Mouse (Mus musculus): ENCODE results near the gene Gbp8.
"Not testable (repeated sequence)": the region's sequence is repeated elsewhere in the genome, so short reads cannot be mapped to it uniquely, and the experiment has no call there.

The Gbp8 gene

GRCm38 (mm10) chr5:105055279-105055678, 84.1 kb downstream of the Gbp8 start:
- no peak for DNase-seq (ENCODE audit: low spot score in 2 of 2)

- DNase-seq (ENCODE audit: low spot score in 2 of 2), result not testable (repeated sequence)
These were observed 85.7 kb downstream of the Gbp8 start for GRCm38 (mm10) chr5:105053471-105054169.

DNA sequence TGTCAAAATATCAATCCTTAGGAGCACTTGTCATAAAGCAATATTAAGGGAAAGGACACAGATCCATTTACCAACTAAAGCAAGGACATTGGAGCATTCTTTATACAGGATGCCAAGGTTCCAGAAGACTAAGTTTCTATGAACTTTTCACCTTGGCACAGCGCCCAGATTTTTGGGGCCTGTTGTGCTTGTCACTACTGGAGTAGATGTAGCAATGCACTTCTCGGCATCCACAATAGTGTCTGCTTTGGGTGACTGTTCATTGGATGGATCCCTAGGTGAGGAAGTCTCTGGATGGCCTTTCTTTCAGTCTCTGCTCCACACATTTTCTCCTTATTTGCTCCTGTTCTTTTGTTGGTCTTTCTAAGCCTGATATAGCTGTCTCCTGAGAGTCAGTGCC, 107.0 kb downstream of the Gbp8 start:
- no peak for DNase-seq (ENCODE audit: low spot score in 2 of 2)

GRCm38 (mm10) chr5:105012551-105012950, 126.8 kb downstream of the Gbp8 start:
- DNase-seq (ENCODE audit: low spot score in 2 of 2), result no peak

GRCm38 (mm10) chr5:105011570-105011969, 127.8 kb downstream of the Gbp8 start:
- DNase-seq (ENCODE audit: low spot score in 2 of 2), result no peak

- DNase-seq (ENCODE audit: low spot score in 2 of 2), result no peak
These were observed 129.0 kb downstream of the Gbp8 start for GRCm38 (mm10) chr5:105010376-105010775.

DNA sequence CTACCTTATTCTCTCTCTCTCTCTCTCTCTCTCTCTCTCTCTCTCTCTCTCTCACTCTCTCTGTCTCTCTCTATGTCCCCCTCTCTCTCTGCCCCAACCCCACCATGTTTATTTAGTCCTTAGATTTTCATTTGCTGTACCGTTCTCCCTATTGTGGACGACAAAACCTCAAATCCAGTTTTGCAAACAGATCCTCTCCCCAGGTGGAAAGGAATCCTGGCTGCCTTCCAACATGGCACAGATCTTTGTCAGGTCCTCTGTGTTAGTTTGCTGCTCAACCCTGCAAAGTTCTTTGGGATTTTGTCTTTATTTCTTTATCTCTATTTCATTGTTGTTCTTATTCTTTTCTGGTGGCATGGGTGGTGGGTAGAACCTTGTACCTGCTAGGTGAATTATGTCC, 149.9 kb downstream of the Gbp8 start:
- no peak for DNase-seq (ENCODE audit: low spot score in 2 of 2)

- no peak for DNase-seq (ENCODE audit: low spot score in 2 of 2)
These were observed 151.3 kb downstream of the Gbp8 start for GRCm38 (mm10) chr5:104988000-104988399.

DNA sequence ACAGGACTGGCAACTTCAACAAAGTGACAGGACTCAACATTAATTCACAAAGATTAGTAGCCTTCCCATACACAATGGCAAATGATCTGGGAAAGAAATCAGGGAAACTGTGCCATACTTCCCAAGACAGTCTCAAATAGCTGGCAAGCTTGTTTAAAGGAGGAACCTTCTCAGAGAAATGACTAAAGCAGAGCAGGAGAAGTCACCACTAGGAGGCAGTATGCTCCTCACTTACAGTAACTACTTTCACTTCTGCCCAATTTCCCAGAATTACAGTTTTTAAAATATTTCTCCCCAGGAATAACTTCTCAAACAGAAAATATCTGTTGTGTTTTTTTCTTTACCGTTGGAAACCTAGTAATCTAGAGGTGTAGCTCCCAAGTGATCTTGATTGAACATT, 152.6 kb downstream of the Gbp8 start:
- DNase-seq (ENCODE audit: low spot score in 2 of 2), result no peak

DNA sequence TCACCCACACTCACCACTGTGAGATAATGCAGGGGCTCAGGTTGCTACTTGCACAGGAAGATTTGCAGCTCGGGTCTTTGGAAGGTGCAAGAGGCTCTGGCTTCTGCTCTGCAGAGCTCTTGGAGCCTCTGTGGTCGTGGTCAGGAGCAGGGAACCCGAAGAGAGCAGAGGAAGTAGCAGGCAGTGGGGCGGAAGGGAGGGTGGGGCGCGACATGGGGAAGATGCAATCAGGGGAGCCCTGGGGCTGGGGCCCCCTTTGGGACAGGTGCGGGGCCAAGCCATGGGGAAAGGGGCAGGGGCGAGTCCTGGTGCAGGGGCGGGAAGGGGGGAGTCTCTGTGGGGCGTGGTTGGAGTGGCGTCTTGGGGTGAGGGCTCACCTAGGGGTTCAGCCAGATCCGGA, 156.8 kb downstream of the Gbp8 start, which contains the start of gene Abcg3:
Abcg3 (minus strand) TSS at position 184 of the 400 bp plus-strand sequence.
- no peak for DNase-seq (ENCODE audit: low spot score in 2 of 2)

DNA sequence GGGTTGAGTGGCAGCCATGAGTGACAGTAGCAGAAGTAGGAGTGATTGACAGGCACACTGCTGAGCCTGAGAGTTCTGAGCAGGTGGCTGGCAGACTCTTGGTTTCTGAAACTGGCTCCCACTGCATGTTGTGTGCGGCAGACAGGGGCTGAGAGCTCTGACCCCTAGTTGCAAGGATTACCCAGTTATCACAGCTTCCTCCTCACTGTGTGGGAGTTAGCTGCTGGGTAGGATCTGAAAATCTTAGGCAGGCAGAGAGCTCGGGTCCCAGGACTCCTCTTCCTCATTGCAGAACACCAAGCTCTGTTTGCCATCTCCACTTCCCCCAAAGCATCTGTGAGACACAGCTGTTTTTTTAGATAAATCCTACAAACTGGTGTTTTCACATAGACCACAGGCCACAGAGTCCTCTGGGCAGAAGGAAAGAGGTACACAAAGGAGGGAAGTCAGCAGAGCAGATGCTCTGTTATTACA, 160.3 kb downstream of the Gbp8 start:
- no peak for DNase-seq (ENCODE audit: low spot score in 2 of 2)

Data from frontal cortex, postnatal 10 days (tissue).